Mouse (Mus musculus) adrenal gland (tissue): ENCODE results near the gene Zfp93.

ENCODE experiments used
- intact Hi-C: fragments of 180-260 bp; cut with DNase I; formaldehyde crosslinking; loops from one replicate; pipeline ENCODE4 v1.15.1; 2025

Gene Zfp93

GRCm38 (mm10) chr7:24290106-24290693 is 20.0 kb downstream of the Zfp93 start:
- intact Hi-C loops = loop anchor here (10.0 kb wide), 3 partner anchors 175 to 325 kb away; partner anchors contain the start of genes Zfp112 and Zfp180

- intact Hi-C loops = loop anchor here (10.0 kb wide), 3 partner anchors 177 to 327 kb away; partner anchors contain the start of genes Zfp112 and Zfp180
Observed at GRCm38 (mm10) chr7:24291387-24292090, 21.3 kb downstream of the Zfp93 start.

DNA sequence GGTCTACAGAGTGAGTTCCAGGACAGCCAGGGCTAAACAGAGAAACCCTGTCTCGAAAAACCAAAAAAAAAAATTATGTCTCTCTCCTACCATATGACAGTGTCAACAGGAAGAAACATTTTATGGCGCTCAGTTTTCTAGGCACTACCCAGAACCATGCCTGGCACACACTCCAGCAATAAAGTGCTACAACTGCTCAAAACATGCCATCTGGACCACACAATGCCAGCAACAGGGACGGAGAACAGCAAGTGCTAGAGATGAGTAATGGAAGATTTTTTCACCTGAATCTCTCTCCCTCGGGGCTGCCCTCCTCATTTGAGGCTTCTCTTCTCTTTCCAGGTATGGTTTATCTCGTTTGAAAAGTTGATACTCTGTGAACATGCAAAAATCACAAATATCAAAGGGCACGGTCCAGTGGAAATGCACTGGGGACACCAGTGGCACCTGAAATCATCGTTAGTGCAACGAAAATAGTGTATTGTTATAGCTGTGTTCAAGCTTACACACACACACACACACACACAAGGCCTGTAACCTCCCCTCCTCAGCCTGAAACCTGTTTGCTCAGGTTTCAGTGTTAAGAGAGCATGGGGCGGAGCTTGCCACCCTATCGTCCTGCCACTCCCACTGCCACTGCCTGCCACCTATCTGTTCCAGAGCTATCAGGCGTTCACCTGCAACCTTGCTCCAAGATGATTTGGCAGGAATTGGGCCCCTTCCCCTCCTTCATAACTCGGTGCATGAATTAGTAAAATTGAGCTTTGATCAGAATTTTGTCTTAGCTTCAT is 23.0 kb downstream of the Zfp93 start:
- intact Hi-C loops = loop anchor here (10.0 kb wide), 3 partner anchors 178 to 328 kb away; partner anchors contain the start of genes Zfp112 and Zfp180

DNA sequence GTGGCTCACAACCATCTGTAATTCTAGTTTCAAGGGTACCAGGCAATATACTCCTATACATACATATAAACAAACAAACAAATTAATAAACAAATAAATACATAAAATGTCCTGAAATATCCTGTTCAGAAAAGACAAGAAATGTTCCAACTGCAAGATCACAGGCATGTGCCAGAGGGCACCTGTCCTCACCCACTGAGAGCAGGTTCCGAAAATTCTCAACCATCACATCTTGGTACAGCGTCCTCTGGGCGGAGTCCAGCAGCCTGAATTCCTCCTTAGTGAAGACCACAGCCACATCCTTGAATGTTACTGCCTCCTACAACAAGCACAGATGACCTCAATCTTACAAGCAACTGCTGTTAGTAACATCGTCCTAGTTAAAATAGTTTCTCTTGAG is 24.5 kb downstream of the Zfp93 start:
- intact Hi-C loops = loop anchor here (10.0 kb wide), 3 partner anchors 180 to 330 kb away; partner anchors contain the start of genes Zfp112 and Zfp180

GRCm38 (mm10) chr7:24295376-24295775 is 25.2 kb downstream of the Zfp93 start:
- intact Hi-C loops = loop anchor here (10.0 kb wide), 3 partner anchors 181 to 331 kb away; partner anchors contain the start of genes Zfp112 and Zfp180

- intact Hi-C loops = loop anchor here (10.0 kb wide), 3 partner anchors 182 to 332 kb away; partner anchors contain the start of genes Zfp112 and Zfp180
Observed at GRCm38 (mm10) chr7:24296386-24296785, 26.2 kb downstream of the Zfp93 start.

- intact Hi-C loops = loop anchor here (10.0 kb wide), 3 partner anchors 183 to 333 kb away; partner anchors contain the start of genes Zfp112 and Zfp180
Observed at GRCm38 (mm10) chr7:24297361-24298095, 27.3 kb downstream of the Zfp93 start.

- intact Hi-C loops = loop anchor here (10.0 kb wide), 3 partner anchors 184 to 334 kb away; partner anchors contain the start of genes Zfp112 and Zfp180
Observed at GRCm38 (mm10) chr7:24298635-24298972, 28.4 kb downstream of the Zfp93 start.

DNA sequence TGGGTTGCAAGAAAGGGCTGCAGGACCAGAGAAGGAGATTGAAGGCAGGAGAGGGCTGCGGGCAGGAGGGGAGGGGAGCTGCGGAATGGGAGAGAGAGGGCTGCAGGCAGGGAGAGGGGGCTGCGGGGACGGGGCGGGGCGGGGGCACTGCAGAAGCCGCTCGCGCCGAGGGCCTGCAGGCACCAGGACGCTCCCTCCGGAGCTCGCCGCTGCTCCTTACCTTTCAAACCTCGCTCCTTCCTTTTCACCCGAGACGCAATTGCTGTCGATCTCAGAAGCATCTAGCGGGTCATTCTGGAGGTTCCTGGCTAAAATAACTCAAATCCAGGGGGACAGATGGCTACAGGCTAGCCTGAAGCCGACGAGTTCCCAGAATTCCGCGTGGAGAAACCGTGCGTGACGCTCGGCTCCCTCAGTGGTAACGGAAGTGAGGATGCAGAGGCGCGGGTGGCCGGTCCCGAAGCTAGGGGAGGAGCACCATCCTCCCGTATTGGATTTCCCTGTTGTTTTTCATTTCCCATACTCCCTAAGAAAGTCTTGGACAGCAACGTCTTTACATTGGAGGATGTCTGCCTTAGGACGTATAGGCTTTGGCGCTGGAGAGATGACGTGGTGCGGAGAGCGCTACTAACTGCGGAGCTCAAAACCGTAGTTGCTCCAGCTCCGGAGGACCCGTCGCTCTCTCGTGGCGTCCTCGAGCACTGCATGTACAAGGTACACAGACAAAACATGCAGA is 28.9 kb downstream of the Zfp93 start:
- intact Hi-C loops = loop anchor here (10.0 kb wide), 3 partner anchors 184 to 334 kb away; partner anchors contain the start of genes Zfp112 and Zfp180

DNA sequence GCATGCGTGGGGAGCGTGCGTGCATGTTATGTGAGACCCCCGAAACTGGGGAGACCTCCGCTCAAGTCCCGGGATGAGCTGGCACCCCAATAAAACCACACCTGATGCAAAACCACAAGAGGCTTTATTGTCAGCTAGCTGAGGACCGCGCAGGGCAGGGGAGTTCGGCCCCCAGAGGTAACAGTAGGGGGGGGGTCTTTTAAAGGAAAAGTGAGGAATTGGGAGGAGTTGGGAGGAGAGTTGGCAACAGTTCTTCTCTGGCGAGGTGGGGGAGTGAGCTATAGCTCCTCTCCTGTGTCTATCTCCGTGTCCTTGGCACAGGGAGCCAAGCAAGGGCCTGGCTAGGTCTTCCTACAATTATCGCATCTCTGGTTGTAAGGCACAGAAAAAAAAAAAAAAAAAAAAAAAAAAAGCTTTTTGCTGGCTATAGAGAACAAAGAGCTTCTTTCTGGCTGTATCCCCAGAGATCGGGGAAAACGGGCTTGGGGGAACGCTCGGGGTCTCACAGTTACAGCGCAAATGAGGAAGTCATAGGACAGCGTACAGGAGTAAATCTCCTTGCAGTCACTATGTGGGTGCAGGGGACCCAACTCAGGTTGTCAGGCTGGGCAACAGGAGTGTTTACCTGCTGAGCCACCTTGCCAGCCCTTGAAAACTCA is 29.7 kb downstream of the Zfp93 start:
- intact Hi-C loops = loop anchor here (10.0 kb wide), 3 partner anchors 185 to 335 kb away; partner anchors contain the start of genes Zfp112 and Zfp180

- intact Hi-C loops = no loop called here
Observed at GRCm38 (mm10) chr7:24300771-24301282, 30.6 kb downstream of the Zfp93 start, which contains the start of gene Zfp61. TSS of gene Zfp61 (minus strand) at chr7:24301232.

DNA sequence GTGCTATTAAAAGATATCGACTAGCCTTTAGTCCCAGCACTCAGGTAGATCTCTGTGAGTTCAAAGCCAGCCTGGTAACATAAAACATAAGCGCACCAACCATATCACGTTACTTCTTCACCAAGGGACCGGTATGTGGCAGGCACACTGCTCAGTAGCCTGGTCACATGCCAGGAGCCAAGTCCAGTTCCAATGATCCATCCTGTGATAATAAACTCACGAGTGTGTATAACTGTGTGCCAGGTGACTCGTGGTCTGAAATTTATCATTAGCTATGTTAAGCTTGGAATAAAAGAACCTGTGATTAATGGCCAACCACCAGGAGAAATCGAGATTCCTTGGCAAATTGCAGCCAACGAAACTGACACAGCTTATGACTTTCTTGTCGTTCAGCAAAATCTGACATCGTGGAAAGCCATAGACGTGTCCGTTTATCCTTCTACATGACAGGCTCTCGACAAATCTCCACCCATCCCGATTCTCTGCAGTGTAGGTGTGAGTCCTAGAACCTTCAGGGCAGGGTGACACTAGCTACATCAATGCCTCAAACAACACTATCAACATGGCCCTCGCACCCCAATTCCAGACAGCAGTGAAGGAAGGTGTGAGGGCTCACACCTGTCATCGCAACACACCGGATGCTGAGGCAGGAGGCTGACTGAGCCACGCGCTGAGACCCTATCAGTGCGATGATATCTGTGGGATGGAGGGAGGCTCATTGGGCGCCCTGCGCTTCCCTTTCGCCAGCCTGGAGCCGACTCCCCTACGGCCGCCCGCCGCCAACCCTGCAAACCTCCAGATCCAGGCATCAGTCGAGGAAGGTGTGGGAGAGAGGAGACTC is 45.7 kb downstream of the Zfp93 start:
- intact Hi-C loops = no loop called here

DNA sequence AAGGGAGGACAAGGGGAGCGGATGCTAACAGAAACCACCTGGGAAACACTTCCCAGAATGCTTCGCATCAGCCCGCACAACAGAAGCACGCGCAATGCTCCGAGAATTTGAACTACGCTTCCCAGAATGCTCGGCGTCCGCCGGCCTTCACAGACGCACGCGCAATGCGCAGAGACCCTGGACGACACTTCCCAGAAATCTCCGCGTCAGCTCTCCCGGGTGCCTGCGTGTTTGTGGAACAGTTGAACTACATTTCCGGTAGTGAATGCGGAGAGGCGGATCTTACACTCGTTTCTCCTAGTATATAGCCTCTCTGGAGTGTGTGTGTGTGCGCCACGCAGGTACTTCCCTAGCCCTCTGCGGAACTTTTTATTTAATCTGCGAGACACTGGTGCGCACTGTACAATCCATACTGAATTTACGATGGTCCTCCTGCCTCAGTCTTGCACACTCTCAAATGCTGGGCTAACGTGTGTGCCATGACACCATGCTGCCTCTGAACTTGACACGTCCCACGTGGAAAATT is 46.4 kb downstream of the Zfp93 start, which contains the start of gene Zfp94:
Zfp94 (minus strand) TSS at position 100 of the 526 bp plus-strand sequence.
- intact Hi-C loops = no loop called here

DNA sequence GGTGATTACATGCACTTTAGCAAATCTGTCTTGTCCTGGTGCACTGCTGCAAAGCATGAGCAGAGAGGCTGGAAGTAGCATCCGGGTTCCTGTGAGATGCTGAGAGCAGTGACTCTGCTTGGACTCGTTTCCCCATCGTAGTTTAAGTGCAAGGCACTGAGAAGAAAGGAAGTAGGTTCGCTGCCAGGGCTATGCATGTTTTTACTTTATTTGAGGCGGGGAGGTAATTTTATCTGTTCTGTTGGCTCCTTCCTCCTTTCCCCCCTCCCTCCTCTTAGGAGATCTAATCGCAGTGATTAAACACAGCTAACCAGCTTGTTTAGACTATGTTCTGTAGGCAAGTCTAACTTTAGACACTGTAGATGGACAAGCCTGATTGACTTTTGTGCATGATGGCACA is 48.7 kb downstream of the Zfp93 start:
- intact Hi-C loops = no loop called here

DNA sequence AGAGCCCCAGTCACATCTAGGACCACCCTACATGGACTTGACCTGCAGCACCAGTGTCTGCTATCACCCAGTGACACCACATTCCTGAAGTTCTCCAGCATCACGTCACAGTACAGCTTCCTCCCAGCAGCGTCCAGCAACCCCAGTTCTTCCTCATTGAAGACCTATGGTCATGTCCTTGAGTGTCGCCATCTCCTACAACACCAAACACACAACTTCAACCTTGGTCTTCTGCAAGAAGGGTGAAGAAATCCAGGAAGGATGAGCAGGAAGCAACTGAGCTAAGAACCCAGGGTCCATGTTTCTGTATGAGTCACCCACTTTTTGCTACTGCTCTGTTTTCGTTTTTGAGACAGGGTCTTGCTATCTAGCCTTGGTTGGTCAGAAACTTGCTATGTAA is 52.4 kb downstream of the Zfp93 start:
- intact Hi-C loops = no loop called here

- intact Hi-C loops = no loop called here
Observed at GRCm38 (mm10) chr7:24325197-24325596, 55.0 kb downstream of the Zfp93 start.

DNA sequence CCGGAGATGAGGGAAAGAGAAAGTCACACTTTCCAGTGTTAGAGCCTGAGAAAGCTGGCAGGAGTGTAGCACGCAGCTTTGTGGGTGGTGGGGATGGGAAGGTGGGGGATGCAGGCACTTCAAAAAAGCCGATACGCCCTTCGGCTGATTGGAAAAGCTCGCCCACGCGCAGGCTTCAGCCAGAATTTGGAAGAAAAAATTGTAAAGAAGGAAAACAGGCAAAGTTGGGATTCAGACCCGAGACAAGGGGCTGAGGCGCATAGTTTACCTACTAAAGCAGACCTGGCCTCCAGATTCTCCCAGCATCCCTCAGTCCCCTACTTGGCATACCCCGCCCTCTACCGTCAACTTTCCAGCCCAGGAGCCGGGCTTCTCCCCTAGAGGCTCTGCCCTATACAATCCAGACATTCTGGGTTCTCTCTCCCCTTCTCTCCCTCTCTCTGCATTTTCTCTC is 55.5 kb downstream of the Zfp93 start:
- intact Hi-C loops = no loop called here
